Mouse (Mus musculus): ENCODE results near the gene Rab8b. TPM values are rescaled to one million over a fixed set of nuclear protein-coding genes. Genes with fewer than 3 reads are reported as not detected.

Rab8b gene
- polyA plus RNA-seq, 1 experiment from 2014 or later = 31.1 TPM

GRCm38 (mm10) chr9:66862202-66862601 lies 57.3 kb downstream of the Rab8b start:
- no peaks in the 10 kb centered on the region for H3K9me3 ChIP-seq
- no peak for ATAC-seq
- H3K27me3 ChIP-seq = no peaks in the 10 kb centered on the region
- H3K4me2 ChIP-seq (replicated peaks) = no peak overlapping the region
- H3K4me3 ChIP-seq (replicated peaks) = no peak overlapping the region
- H3K9ac ChIP-seq (replicated peaks) = no peak overlapping the region
- H3K4me1 ChIP-seq (replicated peaks) = peaks cover 6% of the 10 kb centered on the region
- H3K27ac ChIP-seq = no peak overlapping the region
- 95% methylated on average over 4 of the region's 4 CpGs for WGBS
- H3K36me3 ChIP-seq = peaks cover 20% of the 10 kb centered on the region

DNA sequence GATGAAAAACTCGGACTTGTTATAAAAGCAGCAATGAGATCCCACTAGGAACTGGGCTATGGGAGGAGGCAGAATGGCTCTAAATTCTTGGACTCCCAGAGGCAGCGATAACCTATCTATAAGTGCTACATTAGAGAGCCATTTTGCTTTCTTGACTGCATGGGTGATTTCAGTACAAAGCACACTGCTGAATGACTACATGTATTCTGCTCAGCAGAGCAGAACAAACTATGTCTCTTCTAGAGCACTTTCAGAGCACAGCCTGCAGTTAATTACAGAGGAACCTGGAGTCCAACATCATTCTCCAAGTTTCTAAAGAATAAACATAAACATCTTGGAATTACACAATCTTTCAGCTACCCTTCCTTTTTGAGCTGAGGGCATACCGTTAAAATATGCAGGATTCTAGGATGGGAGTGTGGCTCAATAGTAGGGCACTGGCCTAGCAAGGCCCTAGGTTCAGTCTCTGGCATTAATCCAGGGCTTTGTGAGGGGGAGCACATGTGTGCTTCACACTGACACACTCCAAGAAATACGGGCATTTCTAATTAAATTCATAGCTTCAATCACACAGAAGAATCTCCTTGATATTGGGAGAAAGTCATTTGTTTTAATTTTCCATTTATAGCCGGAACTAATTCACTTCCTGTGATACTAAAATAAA lies 58.3 kb downstream of the Rab8b start:
- H3K27ac ChIP-seq = peak overlapping the region; percentile 15; the same call in 1 of the 2 replicates
- H3K9me3 ChIP-seq = no peaks in the 10 kb centered on the region
- H3K36me3 ChIP-seq = peaks cover 20% of the 10 kb centered on the region
- H3K27me3 ChIP-seq = no peaks in the 10 kb centered on the region
- H3K4me3 ChIP-seq (replicated peaks) = no peak overlapping the region
- H3K4me2 ChIP-seq (replicated peaks) = no peak overlapping the region
- 62% methylated on average over 5 of the region's 5 CpGs for WGBS
- H3K4me1 ChIP-seq (replicated peaks) = peaks cover 6% of the 10 kb centered on the region
- no peak for ATAC-seq
- no peak overlapping the region for H3K9ac ChIP-seq (replicated peaks)

GRCm38 (mm10) chr9:66859523-66859922 lies 60.0 kb downstream of the Rab8b start:
- Histone ChIP-seq H3K4me1 (replicated peaks) (peaks cover 6% of the 10 kb centered on the region), H3K27ac (no peak overlapping the region), H3K27me3 (no peaks in the 10 kb centered on the region), H3K4me3 (replicated peaks) (no peak overlapping the region), H3K9ac (replicated peaks) (no peak overlapping the region), H3K36me3 (peaks cover 20% of the 10 kb centered on the region), H3K9me3 (no peaks in the 10 kb centered on the region), H3K4me2 (replicated peaks) (no peak overlapping the region)
- ATAC-seq = no peak
- 92% methylated on average over 5 of the region's 5 CpGs for WGBS

DNA sequence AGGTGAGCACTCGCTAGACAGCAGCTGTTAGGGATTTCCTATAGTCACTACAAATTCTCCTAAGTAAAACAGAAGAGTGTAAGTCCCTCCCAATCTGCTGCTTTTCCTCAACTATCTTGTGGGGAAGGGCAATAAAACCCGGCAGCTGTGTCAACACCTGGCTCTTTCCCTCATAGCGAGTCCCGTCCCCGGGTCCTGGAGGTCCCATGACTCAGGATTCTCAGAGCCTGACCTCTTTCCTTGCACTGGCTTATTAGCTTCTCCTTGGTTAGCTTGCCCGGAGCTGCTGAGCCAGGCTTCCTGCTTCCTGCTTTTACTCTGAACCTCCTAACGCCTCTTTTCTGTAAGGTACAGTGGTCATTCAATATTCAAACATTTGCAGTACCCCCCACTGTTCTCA lies 63.6 kb downstream of the Rab8b start:
- Histone ChIP-seq H3K9me3 (no peaks in the 10 kb centered on the region), H3K9ac (replicated peaks) (no peak overlapping the region), H3K4me1 (replicated peaks) (no peaks in the 10 kb centered on the region), H3K4me3 (replicated peaks) (no peak overlapping the region), H3K27ac (no peak overlapping the region), H3K36me3 (peaks cover 29% of the 10 kb centered on the region), H3K27me3 (no peaks in the 10 kb centered on the region), H3K4me2 (replicated peaks) (no peak overlapping the region)
- no peak for ATAC-seq
- WGBS = 87% methylated on average over 7 of the region's 7 CpGs

DNA sequence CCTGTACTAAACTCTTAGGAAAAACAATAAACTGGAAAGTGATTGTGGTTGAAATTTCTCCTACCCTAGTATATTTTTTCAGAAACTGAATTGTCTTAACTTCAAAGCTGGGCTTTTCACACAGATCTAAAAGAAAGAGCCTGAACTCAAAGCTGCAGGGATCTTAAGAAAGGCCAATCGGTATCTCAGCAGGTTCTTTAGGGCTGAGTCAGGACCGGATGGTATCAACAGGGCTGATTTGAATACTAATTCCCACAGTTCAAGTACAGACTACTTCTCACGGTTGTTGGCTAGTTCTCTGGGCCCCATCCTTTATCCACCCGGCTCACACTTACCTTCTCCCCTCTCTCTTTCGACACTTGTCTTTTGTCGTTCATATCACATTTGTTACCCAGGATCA lies 66.9 kb downstream of the Rab8b start:
- no peak overlapping the region for H3K4me2 ChIP-seq (replicated peaks)
- peaks cover 14% of the 10 kb centered on the region for H3K36me3 ChIP-seq
- H3K27me3 ChIP-seq = no peaks in the 10 kb centered on the region
- no peaks in the 10 kb centered on the region for H3K4me1 ChIP-seq (replicated peaks)
- no peak for ATAC-seq
- H3K4me3 ChIP-seq (replicated peaks) = no peak overlapping the region
- no peaks in the 10 kb centered on the region for H3K9me3 ChIP-seq
- no peak overlapping the region for H3K27ac ChIP-seq
- no peak overlapping the region for H3K9ac ChIP-seq (replicated peaks)
- WGBS = 31% methylated on average over 6 of the region's 6 CpGs

- H3K4me3 ChIP-seq (replicated peaks) = no peak overlapping the region
- H3K27ac ChIP-seq = no peak overlapping the region
- H3K27me3 ChIP-seq = no peaks in the 10 kb centered on the region
- no peak overlapping the region for H3K9ac ChIP-seq (replicated peaks)
- 90% methylated on average over 5 of the region's 5 CpGs for WGBS
- H3K4me2 ChIP-seq (replicated peaks) = no peak overlapping the region
- H3K9me3 ChIP-seq = no peaks in the 10 kb centered on the region
- no peak for ATAC-seq
- H3K36me3 ChIP-seq = peaks cover 24% of the 10 kb centered on the region
- H3K4me1 ChIP-seq (replicated peaks) = no peaks in the 10 kb centered on the region
Measured at GRCm38 (mm10) chr9:66850966-66851365, 68.5 kb downstream of the Rab8b start.

- Histone ChIP-seq H3K27me3 (no peaks in the 10 kb centered on the region), H3K9ac (replicated peaks) (no peak overlapping the region), H3K4me3 (replicated peaks) (no peak overlapping the region), H3K4me2 (replicated peaks) (no peak overlapping the region), H3K36me3 (peaks cover 19% of the 10 kb centered on the region), H3K27ac (no peak overlapping the region), H3K9me3 (no peaks in the 10 kb centered on the region), H3K4me1 (replicated peaks) (no peaks in the 10 kb centered on the region)
- WGBS = 96% methylated on average over 5 of the region's 5 CpGs
- ATAC-seq = no peak
Measured at GRCm38 (mm10) chr9:66846822-66847221, 72.7 kb downstream of the Rab8b start.

DNA sequence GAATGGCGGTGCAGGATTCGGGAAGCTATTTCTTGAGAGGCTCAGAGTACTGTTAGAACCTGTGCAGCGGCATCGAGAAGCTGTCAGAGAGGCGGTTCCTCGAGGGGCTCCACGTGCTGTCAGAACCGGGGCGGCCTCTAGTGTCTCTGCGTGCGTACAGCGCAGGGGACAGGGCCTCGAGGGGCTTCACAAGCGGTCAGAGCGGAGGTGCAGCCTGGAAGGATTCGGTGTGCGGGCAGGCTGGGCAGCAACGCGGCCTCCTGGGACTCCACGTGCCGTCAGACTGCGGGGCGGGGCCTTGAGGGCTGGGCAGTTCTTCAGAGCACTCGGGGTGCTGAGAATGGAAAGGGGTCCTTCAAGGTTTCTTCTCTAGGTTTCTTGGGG lies 84.4 kb downstream of the Rab8b start:
- WGBS = under 1% methylated on average over 24 of the region's 24 CpGs
- H3K9ac ChIP-seq (replicated peaks) = peak overlapping the region; percentile 61
- peaks cover 13% of the 10 kb centered on the region for H3K4me1 ChIP-seq (replicated peaks)
- peak; percentile 85 for ATAC-seq
- no peaks in the 10 kb centered on the region for H3K9me3 ChIP-seq
- 0 out of 2 replicates have a peak overlapping the region, but pooled peaks have one; percentile 45 for H3K27ac ChIP-seq
- H3K36me3 ChIP-seq = no peaks in the 10 kb centered on the region
- H3K4me3 ChIP-seq (replicated peaks) = peak overlapping the region; percentile 62
- peak overlapping the region; percentile 95 for H3K4me2 ChIP-seq (replicated peaks)
- peaks cover 15% of the 10 kb centered on the region for H3K27me3 ChIP-seq

GRCm38 (mm10) chr9:66834318-66835096 lies 85.0 kb downstream of the Rab8b start, which contains the start of gene Aph1c:
Aph1c (minus strand) TSS chr9:66834726.
- ATAC-seq = peak; percentile 99
- WGBS = under 1% methylated on average over 58 of the region's 58 CpGs
- Histone ChIP-seq H3K27ac (0 out of 2 replicates have a peak within 1 kb of the TSS, but pooled peaks have one; percentile 45), H3K36me3 (no peaks in the 10 kb centered on the region), H3K4me1 (replicated peaks) (peaks cover 13% of the 10 kb centered on the region), H3K9ac (replicated peaks) (peak within 1 kb of the TSS; percentile 61), H3K4me2 (replicated peaks) (peak within 1 kb of the TSS; percentile 95), H3K4me3 (replicated peaks) (peak within 1 kb of the TSS; percentile 62), H3K9me3 (no peaks in the 10 kb centered on the region), H3K27me3 (peaks cover 15% of the 10 kb centered on the region)

DNA sequence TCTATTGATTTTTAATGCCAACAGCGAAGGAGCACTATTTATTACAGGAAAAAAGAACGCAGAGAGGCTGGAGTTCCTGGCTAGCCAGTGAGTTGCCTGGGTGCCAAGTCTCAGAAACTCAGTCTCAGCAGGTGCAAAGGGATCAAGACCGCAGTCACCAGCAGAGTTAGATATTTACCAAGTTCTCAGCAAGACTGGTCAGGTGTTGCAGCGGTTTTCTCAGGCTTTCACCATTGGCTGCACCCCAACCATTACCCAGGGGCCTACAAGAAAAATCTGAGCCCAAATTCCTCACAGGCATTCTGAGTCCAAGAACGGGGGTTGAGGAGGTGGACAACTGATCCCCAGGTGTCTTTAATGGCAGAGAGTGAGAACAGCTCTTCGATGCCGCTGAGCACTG lies 85.6 kb downstream of the Rab8b start:
- 16% methylated on average over 7 of the region's 7 CpGs for WGBS
- Histone ChIP-seq H3K9ac (replicated peaks) (0 out of 2 replicates have a peak overlapping the region, but pooled peaks have one; percentile 53), H3K27ac (no peak overlapping the region), H3K36me3 (no peaks in the 10 kb centered on the region), H3K27me3 (peaks cover 15% of the 10 kb centered on the region), H3K4me3 (replicated peaks) (peak overlapping the region; percentile 62), H3K4me1 (replicated peaks) (peaks cover 13% of the 10 kb centered on the region), H3K9me3 (no peaks in the 10 kb centered on the region), H3K4me2 (replicated peaks) (peak overlapping the region; percentile 95)
- no peak for ATAC-seq

GRCm38 (mm10) chr9:66832366-66832908 lies 87.0 kb downstream of the Rab8b start:
- H3K27ac ChIP-seq = no peak overlapping the region
- peaks cover 13% of the 10 kb centered on the region for H3K4me1 ChIP-seq (replicated peaks)
- no peak overlapping the region for H3K4me2 ChIP-seq (replicated peaks)
- H3K4me3 ChIP-seq (replicated peaks) = no peak overlapping the region
- no peak for ATAC-seq
- 66% methylated on average over 4 of the region's 4 CpGs for WGBS
- peaks cover 17% of the 10 kb centered on the region for H3K27me3 ChIP-seq
- H3K9ac ChIP-seq (replicated peaks) = no peak overlapping the region
- H3K9me3 ChIP-seq = no peaks in the 10 kb centered on the region
- H3K36me3 ChIP-seq = no peaks in the 10 kb centered on the region

DNA sequence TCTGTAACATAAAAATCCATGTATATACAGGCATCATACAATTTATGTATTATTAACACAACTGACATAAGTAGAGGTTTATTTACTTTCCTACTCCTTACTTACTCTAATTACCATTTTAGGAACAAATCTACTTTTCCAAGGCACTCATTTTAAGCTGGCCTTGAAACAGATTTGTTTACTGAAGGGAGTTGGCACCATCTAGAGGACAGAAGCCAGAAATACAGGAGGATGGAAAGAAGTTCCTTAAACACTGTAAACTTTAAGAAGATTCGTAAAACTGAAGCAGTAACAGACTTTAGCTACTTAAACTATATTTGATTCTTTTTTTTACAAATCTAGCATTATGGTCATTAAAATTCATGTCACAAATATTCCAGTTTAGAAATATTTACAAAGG lies 93.5 kb downstream of the Rab8b start:
- no peak overlapping the region for H3K9ac ChIP-seq (replicated peaks)
- no peaks in the 10 kb centered on the region for H3K36me3 ChIP-seq
- H3K9me3 ChIP-seq = no peaks in the 10 kb centered on the region
- 38% methylated on average over 1 of the region's 1 CpGs for WGBS
- no peaks in the 10 kb centered on the region for H3K4me1 ChIP-seq (replicated peaks)
- ATAC-seq = no peak
- 0 out of 2 replicates have a peak, but pooled peaks cover 3% of the 10 kb centered on the region for H3K27me3 ChIP-seq
- no peak overlapping the region for H3K27ac ChIP-seq
- H3K4me3 ChIP-seq (replicated peaks) = no peak overlapping the region
- H3K4me2 ChIP-seq (replicated peaks) = no peak overlapping the region
